Comparison of ENCODE assay signal across 22 mouse cellular contexts in genomic region chr11:4484541-4484940, GRCm38 (mm10). TPM values are rescaled to one million over a fixed set of nuclear protein-coding genes. Genes with fewer than 3 reads are reported as not detected.
DNase-seq lines count a peak whose midpoint lies in the region; ATAC-seq and TF ChIP-seq lines count a peak whose summit lies in the region.
"Had no signal": no experiment of that assay in that cellular context is flagged by ENCODE, and none has a peak within 500 bp of the region (broad histone marks: within the 10 kb centered on the region; RNA-seq: fewer than 3 reads in every experiment).

No protein-coding gene starts in this region.

- TF ChIP-seq CTCF in heart, postnatal 0 days (IDR thresholded peaks at IDR 0.05; ENCODE audit: low read depth): no peak
- no peak for TF ChIP-seq CTCF in kidney, postnatal 0 days (IDR thresholded peaks at IDR 0.05; ENCODE audit: low read depth)
- no peak for TF ChIP-seq CTCF in lung, postnatal 0 days (IDR thresholded peaks at IDR 0.05)

- no peak overlapping the region for H3K4me2 ChIP-seq in heart, postnatal 0 days (ENCODE audit: low read depth, low read length)
- no peak overlapping the region for H3K4me2 ChIP-seq in kidney, postnatal 0 days (ENCODE audit: low read length)
- no peak overlapping the region for H3K4me2 ChIP-seq in lung, postnatal 0 days (replicated peaks; ENCODE audit: low read depth, low read length)

- 93% methylated on average over 5 of the region's 5 CpGs for WGBS in heart, postnatal 0 days
- WGBS in kidney, postnatal 0 days: 90% methylated on average over 5 of the region's 5 CpGs
- 93% methylated on average over 5 of the region's 5 CpGs for WGBS in lung, postnatal 0 days

- TF ChIP-seq EP300 in heart, postnatal 0 days (IDR thresholded peaks at IDR 0.05; ENCODE audit: low read depth): no peak
- TF ChIP-seq EP300 in lung, postnatal 0 days (IDR thresholded peaks at IDR 0.05): no peak

- no peaks in the 10 kb centered on the region for H3K4me1 ChIP-seq in heart, postnatal 0 days (ENCODE audit: control insufficient read depth, insufficient read depth)
- no peaks in the 10 kb centered on the region for H3K4me1 ChIP-seq in kidney, postnatal 0 days (replicated peaks; ENCODE audit: insufficient read depth, low read length)
- no peaks in the 10 kb centered on the region for H3K4me1 ChIP-seq in lung, postnatal 0 days (ENCODE audit: insufficient read depth, low read depth, low read length)

- peak; percentile 89 for DNase-seq in heart, postnatal 0 days (ENCODE audit: low spot score)
- no peak for DNase-seq in heart, postnatal 14 days
- peak; percentile 46 for DNase-seq in kidney, postnatal 0 days (ENCODE audit: low spot score)
- no peak for DNase-seq in kidney, postnatal 10 days
- peak; percentile 82 for DNase-seq in lung, postnatal 0 days (ENCODE audit: low spot score)
- no peak for DNase-seq in lung, postnatal 14 days
- DNase-seq: adrenal gland, adult 2 months; adrenal gland, adult 8-10 months; adrenal gland, postnatal 10 days; adrenal gland, postnatal 14 days; adrenal gland, postnatal 25 days; adrenal gland, postnatal 36 days; B cell, adult 2 months; cerebellum, adult 11 months; cerebellum, adult 11-12 months; cerebellum, adult 18-20 months had no signal

- no peaks in the 10 kb centered on the region for H3K9me3 ChIP-seq in heart, postnatal 0 days (replicated peaks; ENCODE audit: control insufficient read depth, low read length)
- H3K9me3 ChIP-seq in kidney, postnatal 0 days (replicated peaks; ENCODE audit: low read length): no peaks in the 10 kb centered on the region
- no peaks in the 10 kb centered on the region for H3K9me3 ChIP-seq in lung, postnatal 0 days (ENCODE audit: low read length)
- H3K9me3 ChIP-seq: G1E had no signal

- peaks cover 100% of the 10 kb centered on the region for H3K36me3 ChIP-seq in heart, postnatal 0 days (replicated peaks; ENCODE audit: control insufficient read depth, insufficient read depth, low read length)
- H3K36me3 ChIP-seq in kidney, postnatal 0 days (ENCODE audit: insufficient read depth, low read length): peaks cover 87% of the 10 kb centered on the region
- H3K36me3 ChIP-seq in lung, postnatal 0 days (ENCODE audit: insufficient read depth, low read length): peaks cover 82% of the 10 kb centered on the region; the same call in 1 of the 2 replicates

- intact Hi-C loops in heart, postnatal 14 days (cut with DNase I): no loop called here

- H3K27me3 ChIP-seq in heart, postnatal 0 days (ENCODE audit: control insufficient read depth, insufficient read depth, low read length): no peaks in the 10 kb centered on the region
- no peaks in the 10 kb centered on the region for H3K27me3 ChIP-seq in kidney, postnatal 0 days (ENCODE audit: insufficient read depth, low read length)
- H3K27me3 ChIP-seq in lung, postnatal 0 days (replicated peaks; ENCODE audit: insufficient read depth, low read length): no peaks in the 10 kb centered on the region
- H3K27me3 ChIP-seq: CH12.LX, Patski had no signal

- no peak overlapping the region for H3K4me3 ChIP-seq in heart, postnatal 0 days (ENCODE audit: low read depth, low read length)
- H3K4me3 ChIP-seq in kidney, postnatal 0 days (replicated peaks; ENCODE audit: low read depth, low read length): no peak overlapping the region
- no peak overlapping the region for H3K4me3 ChIP-seq in lung, postnatal 0 days (ENCODE audit: low read depth, low read length)

- H3K27ac ChIP-seq in heart, postnatal 0 days (ENCODE audit: low read depth): no peak overlapping the region
- H3K27ac ChIP-seq in kidney, postnatal 0 days: no peak overlapping the region
- no peak overlapping the region for H3K27ac ChIP-seq in lung, postnatal 0 days (ENCODE audit: low read length)

- ATAC-seq in heart, postnatal 0 days (ENCODE audit: insufficient read depth, low read depth): no peak
- no peak for ATAC-seq in kidney, postnatal 0 days (replicated peaks; ENCODE audit: low FRiP score, low read depth)
- ATAC-seq in lung, postnatal 0 days: no peak
- ATAC-seq: activated CD4-positive, CD25-positive, alpha-beta regulatory T cell, adult 4 months; CD4-positive, CD25-positive, alpha-beta regulatory T cell, adult 4 months; Patski had no signal

- no peak overlapping the region for H3K9ac ChIP-seq in heart, postnatal 0 days (replicated peaks; ENCODE audit: low read depth, low read length)
- no peak overlapping the region for H3K9ac ChIP-seq in kidney, postnatal 0 days (ENCODE audit: low read depth, low read length)
- no peak overlapping the region for H3K9ac ChIP-seq in lung, postnatal 0 days (replicated peaks; ENCODE audit: low read depth)

RNA-seq across cellular contexts. Expression of gene Hormad2, which starts 43.6 kb away (rescaled TPM):
- 1.4 TPM in 1 of 2 replicates, not detected in the other for total RNA-seq in heart, postnatal 0 days (2014; rRNA removed; ENCODE audit: low replicate concordance)
- polyA plus RNA-seq in heart, postnatal 0 days (2015; fragmentation: Nextera tagmentation; extraction: Ambion mirVana): 0.11 TPM in 1 of 2 replicates, not detected in the other
- not detected for total RNA-seq in heart, postnatal 14 days (2021)
- polyA plus RNA-seq in kidney, postnatal 0 days (2015; fragmentation: Nextera tagmentation; extraction: Ambion mirVana): 0.26 and 0.38 TPM in 2 replicates
- 0.19 and 0.32 TPM in 2 replicates for polyA plus RNA-seq in lung, postnatal 0 days (2015; fragmentation: Nextera tagmentation; extraction: Ambion mirVana)
- total RNA-seq: CH12.LX had no signal
- polyA plus RNA-seq: adrenal gland, adult 2 months; C2C12; Patski had no signal

Comparison
In these comparisons a context has a peak if more than half of its experiments do, and no peak if none do; other contexts are left out.
1. DNase-seq: peak in heart, postnatal 0 days (single experiment), kidney, postnatal 0 days (single experiment) and lung, postnatal 0 days (single experiment); none in heart, postnatal 14 days (0 of 2), kidney, postnatal 10 days (single experiment) and lung, postnatal 14 days (single experiment).